Mouse (Mus musculus) cerebral cortex, adult 2 months (tissue): ENCODE data around the gene Ralgps1.

Experiments
- WGBS: fragments of 180-500 bp; shearing (Covaris S2); methylation state at CpG from one replicate; pipeline ENCODE4 v1.1.7; 2018; 5-methylcytosine and 5-hydroxymethylcytosine counted together

Gene Ralgps1

GRCm38 (mm10) chr2:33233856-33234255, 137.4 kb downstream of the Ralgps1 start:
- WGBS = 54% methylated on average over 5 of the region's 5 CpGs

- WGBS = 83% methylated on average over 6 of the region's 6 CpGs
Observed at GRCm38 (mm10) chr2:33232782-33233570, 138.3 kb downstream of the Ralgps1 start.

- 70% methylated on average over 2 of the region's 2 CpGs for WGBS
Observed at GRCm38 (mm10) chr2:33231788-33232187, 139.5 kb downstream of the Ralgps1 start.

- WGBS = 67% methylated on average over 10 of the region's 10 CpGs
Observed at GRCm38 (mm10) chr2:33230701-33231100, 140.6 kb downstream of the Ralgps1 start.

- WGBS = 81% methylated on average over 15 of the region's 15 CpGs
Observed at GRCm38 (mm10) chr2:33228551-33228950, 142.7 kb downstream of the Ralgps1 start.

- 93% methylated on average over 11 of the region's 11 CpGs for WGBS
Observed at GRCm38 (mm10) chr2:33228077-33228476, 143.2 kb downstream of the Ralgps1 start.

GRCm38 (mm10) chr2:33225921-33226320, 145.4 kb downstream of the Ralgps1 start:
- 94% methylated on average over 7 of the region's 7 CpGs for WGBS

- 64% methylated on average over 10 of the region's 10 CpGs for WGBS
Observed at GRCm38 (mm10) chr2:33223656-33224358, 147.5 kb downstream of the Ralgps1 start.

- WGBS = 82% methylated on average over 6 of the region's 6 CpGs
Observed at GRCm38 (mm10) chr2:33222480-33222879, 148.8 kb downstream of the Ralgps1 start.

- 52% methylated on average over 11 of the region's 11 CpGs for WGBS
Observed at GRCm38 (mm10) chr2:33221339-33221900, 149.9 kb downstream of the Ralgps1 start.

GRCm38 (mm10) chr2:33220674-33221338, 150.5 kb downstream of the Ralgps1 start:
- 72% methylated on average over 10 of the region's 10 CpGs for WGBS

- WGBS = 46% methylated on average over 6 of the region's 6 CpGs
Observed at GRCm38 (mm10) chr2:33220246-33220645, 151.0 kb downstream of the Ralgps1 start.

GRCm38 (mm10) chr2:33219637-33220036, 151.6 kb downstream of the Ralgps1 start:
- WGBS = 54% methylated on average over 4 of the region's 4 CpGs

GRCm38 (mm10) chr2:33218903-33219625, 152.2 kb downstream of the Ralgps1 start:
- WGBS = 56% methylated on average over 11 of the region's 11 CpGs

GRCm38 (mm10) chr2:33217425-33217794, 153.9 kb downstream of the Ralgps1 start:
- WGBS = 67% methylated on average over 3 of the region's 3 CpGs

- 60% methylated on average over 18 of the region's 18 CpGs for whole genome bisulfite sequencing
Observed at GRCm38 (mm10) chr2:33216645-33217424, 154.5 kb downstream of the Ralgps1 start.

- WGBS = 28% methylated on average over 22 of the region's 22 CpGs
Observed at GRCm38 (mm10) chr2:33215700-33216509, 155.4 kb downstream of the Ralgps1 start, which contains the start of gene Angptl2. Angptl2 (plus strand) TSS chr2:33216069.

GRCm38 (mm10) chr2:33215177-33215699, 156.0 kb downstream of the Ralgps1 start:
- WGBS = 73% methylated on average over 5 of the region's 5 CpGs

GRCm38 (mm10) chr2:33211263-33211662, 160.0 kb downstream of the Ralgps1 start:
- 82% methylated on average over 11 of the region's 11 CpGs for WGBS
